Mouse (Mus musculus): Measurements from ENCODE around the gene Capn12.

- TF ChIP-seq CTCF (IDR thresholded peaks at IDR 0.05; ENCODE audit: control insufficient read depth, insufficient read depth, insufficient read length) (no peak), MAX (IDR thresholded peaks at IDR 0.05) (no peak), MYOD1 (IDR thresholded peaks at IDR 0.05; ENCODE audit: control insufficient read depth, insufficient read length, low read depth) (no peak)
Measured at GRCm38 (mm10) chr7:28886486-28886885, 5.3 kb downstream of the Capn12 start.

All from C2C12 (cell line).